Mouse (Mus musculus) T-helper 1 cell (primary cell): ENCODE measurements around the gene Rhobtb3.
"Not testable (repeated sequence)": the region's sequence is repeated elsewhere in the genome, so short reads cannot be mapped to it uniquely, and the experiment has no call there.

Source experiments
- in situ Hi-C: fragments of 300-600 bp; cut with MboI, MseI; formaldehyde crosslinking; loops from one replicate; pipeline ENCODE4 v1.15.1; 2025; ENCODE audit warnings: high pct_unique_total_duplicates

Gene Rhobtb3

DNA sequence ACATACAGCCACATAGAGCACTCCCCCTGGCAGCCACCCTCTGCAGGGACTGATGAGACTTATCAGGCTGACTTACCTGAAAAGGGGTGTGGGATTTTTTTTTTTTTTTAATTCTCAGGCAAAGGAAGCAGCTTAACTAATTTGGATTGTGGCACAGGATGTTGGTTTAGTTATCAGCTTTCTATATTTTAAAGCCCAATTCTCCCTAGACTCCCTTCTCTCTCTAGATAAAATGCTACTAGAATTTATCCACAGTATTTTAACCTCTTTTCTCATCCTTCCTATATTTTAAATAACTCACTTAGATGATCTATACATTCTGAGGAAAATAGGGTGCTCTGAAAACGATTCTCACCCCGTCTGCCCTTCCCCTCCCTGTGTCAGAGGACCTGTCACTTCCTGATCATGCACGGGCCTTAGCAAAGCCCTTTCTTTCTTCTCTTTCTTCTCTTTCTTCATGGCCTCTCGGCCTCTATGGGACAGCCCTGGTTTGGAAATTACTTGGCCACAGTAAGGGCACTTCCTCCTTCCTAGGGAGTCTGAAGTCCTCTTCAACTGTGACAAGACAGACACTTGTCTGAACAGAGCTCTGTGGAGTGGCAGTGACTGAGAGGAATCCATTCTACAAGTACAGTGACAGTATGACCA, 98.1 kb downstream of the Rhobtb3 start:
- in situ Hi-C loops, result loop anchor here (25.0 kb wide), 1 partner anchor 1292 kb away; the partner anchor contains the start of genes 2210408I21Rik and Slf1

DNA sequence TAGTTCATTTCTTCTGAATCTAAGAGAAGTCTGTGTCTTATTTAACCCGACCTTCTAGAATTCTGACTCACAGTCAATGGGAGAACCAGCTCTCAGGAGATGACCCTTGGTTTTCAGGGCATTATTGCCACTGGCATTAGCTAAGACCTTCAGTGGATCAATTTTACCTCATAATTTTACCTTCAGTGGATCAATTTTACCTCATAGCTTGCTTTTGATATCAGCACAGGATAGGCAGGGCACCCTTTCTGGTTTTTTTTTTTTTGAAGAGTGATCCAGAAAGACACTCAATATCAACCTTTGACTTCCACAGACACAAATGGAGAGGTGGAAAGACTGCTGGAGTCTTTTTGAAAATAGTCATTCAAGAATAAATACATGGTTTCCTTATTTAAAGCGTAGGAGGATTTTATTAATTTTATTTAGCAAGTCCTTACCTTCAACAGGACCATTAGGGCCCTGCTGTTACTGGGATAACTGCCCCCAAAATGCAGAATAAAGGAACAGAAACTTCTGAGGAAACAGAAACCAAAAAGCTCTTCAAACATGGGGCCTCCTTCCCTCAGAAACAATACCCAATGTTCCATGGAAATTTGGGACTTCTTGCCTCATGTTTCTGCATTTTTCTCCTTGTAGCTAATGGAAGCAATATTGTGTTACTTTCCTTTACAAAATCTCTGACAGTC, 98.7 kb downstream of the Rhobtb3 start:
- in situ Hi-C loops, result loop anchor here (25.0 kb wide), 1 partner anchor 1292 kb away; the partner anchor contains the start of genes 2210408I21Rik and Slf1

DNA sequence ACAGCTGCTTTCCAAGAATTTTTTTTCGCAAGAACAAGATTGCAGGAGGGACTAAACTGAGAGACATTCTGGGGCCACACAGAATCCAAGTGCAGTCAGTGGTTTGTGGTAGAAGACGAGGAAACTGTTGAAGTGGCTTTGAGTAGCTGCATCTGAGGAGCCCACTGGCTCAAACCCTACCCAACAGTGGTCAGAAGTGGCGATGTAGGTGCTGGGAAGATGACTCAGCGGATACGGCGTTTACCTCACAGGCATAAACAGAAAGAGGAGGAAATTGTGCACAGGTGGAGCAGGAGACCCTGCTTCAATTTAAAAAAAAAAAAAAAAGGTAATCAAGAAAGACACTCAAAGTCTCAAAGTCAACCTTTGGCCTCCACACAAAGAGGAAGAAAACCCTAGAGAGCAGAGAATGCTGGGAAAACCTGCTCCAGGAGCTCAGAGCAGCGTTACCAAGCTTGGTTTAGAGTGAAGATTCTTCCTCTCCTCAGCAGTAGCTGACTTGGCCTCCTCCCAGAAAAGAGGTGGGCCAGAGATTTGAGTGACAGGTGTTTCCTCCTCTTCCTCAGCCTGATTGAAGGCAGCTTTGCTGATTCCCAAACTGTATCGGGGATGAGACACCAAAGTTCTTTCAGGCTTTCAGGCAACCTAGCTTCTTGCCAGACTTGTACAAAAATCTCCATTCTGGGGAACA, 99.6 kb downstream of the Rhobtb3 start:
- in situ Hi-C loops, result loop anchor here (25.0 kb wide), 1 partner anchor 1293 kb away; the partner anchor contains the start of genes 2210408I21Rik and Slf1

DNA sequence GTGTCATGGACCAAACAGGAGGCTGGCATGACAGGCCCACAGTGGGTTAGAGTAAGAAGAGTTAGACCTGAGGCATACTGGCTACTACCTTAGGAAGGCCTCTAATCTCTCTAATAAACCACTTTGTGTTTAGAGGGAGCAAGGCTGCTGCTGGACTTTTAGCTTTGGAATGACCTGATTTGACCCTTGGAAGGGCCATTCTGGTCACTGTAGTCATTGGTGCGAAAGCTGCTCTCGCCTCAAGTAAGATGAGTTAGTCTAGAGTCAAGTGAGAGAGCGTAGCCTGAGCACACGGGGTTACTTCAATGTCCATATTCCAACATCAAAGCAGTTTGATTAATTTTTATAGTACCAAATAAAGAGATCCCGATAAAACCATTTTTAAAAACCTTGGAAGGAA, 100.4 kb downstream of the Rhobtb3 start:
- in situ Hi-C loops, result loop anchor here (25.0 kb wide), 1 partner anchor 1294 kb away; the partner anchor contains the start of genes 2210408I21Rik and Slf1

DNA sequence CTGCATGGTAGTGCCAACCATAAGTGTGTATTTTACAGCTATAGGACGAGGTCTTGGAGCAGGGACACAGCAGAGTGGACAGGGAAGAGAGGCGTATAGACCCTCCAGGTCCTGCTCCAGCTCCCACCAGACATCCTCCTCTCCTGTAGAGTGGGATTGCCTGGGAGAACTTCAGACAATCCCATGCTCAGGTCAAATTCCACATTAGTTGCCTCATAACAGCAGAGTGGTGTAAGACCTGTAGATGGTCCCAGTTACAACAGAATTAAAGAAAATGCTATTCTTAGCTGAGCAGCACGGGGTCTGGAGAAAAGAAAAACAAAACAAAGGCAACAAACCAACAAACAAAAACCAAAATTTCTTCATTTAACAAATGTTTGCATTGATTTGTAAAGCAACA, 101.8 kb downstream of the Rhobtb3 start:
- in situ Hi-C loops, result loop anchor here (25.0 kb wide), 1 partner anchor 1295 kb away; the partner anchor contains the start of genes 2210408I21Rik and Slf1

DNA sequence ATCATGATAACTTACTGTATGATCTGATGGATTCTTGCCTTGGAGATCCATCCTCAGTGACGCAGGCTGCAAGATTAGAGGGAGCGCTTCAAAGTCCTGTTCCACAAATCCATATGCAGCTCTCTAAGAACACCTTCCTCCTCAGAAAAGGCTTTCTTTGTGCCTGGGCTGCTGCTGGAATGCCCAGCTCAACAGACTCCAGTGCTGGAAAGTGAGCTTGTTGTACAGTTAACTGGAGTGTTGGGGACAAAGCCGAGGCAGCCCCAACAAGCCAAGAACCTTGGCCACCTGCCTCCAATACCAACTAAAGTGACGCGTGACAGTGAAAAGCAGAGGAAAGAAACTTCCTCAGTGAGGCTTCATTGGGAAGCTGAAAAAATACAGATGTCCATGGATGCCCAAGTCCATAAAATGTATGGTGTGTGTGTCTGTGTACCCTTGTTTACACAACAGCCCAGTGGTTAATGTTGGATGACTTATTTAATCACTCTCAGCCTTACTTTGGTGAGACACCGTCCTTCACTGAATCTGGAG, 102.9 kb downstream of the Rhobtb3 start:
- in situ Hi-C loops, result loop anchor here (25.0 kb wide), 1 partner anchor 1296 kb away; the partner anchor contains the start of genes 2210408I21Rik and Slf1

DNA sequence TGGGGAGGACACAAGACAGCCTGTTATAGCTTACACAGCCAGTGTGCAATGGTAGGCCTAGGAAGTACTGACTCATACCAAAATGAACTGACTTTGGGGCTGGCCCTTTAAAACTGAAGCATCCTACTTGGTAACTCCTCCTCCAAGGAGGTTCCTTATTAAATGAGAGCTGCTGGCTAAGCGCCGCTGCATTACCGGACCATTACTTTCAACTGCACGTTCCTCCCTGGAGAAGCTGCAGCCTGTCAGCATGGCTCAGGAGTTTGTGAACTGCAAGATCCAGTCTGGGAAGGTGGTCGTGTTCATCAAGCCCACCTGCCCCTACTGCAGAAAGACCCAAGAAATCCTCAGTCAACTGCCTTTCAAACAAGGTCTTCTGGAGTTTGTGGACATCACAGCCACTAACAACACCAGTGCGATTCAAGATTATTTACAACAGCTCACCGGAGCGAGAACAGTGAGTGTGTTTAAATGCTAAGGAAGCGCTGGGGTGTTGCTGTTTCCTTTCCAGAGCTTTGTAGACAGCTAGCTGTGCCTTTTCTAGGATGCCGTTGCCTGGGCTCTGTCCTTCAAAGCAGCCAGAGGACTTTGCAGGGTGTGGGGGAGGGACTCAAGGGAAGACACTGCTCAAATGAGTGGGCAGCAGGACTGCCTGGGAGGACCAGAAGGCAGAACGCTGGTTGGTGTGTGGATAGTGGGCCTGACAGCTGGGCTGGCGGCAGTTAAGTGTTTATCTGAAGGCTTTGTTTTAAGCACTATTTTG, 103.8 kb downstream of the Rhobtb3 start, which contains the start of gene Glrx:
Gene Glrx (plus strand): TSS at position 150 of the 763 bp plus-strand sequence.
- in situ Hi-C loops, result loop anchor here (10.0 to 25.0 kb wide), 2 partner anchors 185 to 1297 kb away; partner anchors contain the start of genes 2210408I21Rik and Slf1

DNA sequence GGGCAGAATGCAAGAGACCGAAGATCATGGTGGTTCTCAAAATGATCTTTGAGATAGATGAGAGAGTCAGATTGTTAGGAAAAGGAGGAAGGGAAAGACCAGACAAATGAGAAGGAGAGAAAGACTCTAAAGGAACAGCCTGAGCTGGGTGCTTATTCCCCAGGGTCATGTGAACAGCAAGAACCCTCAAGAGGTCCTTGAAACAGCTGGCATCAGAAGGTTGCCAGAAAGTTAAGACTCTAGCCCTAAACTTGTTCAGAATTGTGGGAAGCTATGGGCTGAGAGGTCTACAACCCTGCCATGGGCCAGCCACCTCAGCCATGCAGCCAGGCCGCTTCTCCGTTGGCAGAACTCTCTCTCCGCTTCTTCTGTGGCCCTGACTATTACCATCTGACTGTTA, 105.2 kb downstream of the Rhobtb3 start:
- in situ Hi-C loops, result loop anchor here (10.0 to 25.0 kb wide), 2 partner anchors 186 to 1299 kb away; partner anchors contain the start of genes 2210408I21Rik and Slf1

DNA sequence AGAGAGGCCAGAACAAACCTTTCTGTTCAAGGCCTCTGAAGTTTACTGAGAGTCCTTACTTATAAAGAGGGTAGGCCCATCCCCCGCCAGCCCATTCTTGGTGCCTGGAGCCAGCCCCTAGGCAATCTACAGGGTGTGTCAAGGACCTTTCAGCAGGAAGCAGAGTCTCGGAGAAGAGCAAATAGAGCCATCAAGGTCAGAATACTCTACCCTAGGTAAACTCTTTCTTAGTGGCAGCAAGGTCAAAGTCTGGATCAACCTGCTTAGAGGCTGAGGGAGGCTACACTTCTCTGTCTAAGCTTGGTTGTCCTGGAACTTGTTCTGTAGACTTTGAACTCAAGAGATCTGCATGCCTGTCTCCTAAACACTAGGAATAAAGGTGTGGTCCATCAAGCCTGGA, 108.3 kb downstream of the Rhobtb3 start:
- in situ Hi-C loops, result loop anchor here (10.0 to 25.0 kb wide), 2 partner anchors 189 to 1302 kb away; partner anchors contain the start of genes 2210408I21Rik and Slf1

DNA sequence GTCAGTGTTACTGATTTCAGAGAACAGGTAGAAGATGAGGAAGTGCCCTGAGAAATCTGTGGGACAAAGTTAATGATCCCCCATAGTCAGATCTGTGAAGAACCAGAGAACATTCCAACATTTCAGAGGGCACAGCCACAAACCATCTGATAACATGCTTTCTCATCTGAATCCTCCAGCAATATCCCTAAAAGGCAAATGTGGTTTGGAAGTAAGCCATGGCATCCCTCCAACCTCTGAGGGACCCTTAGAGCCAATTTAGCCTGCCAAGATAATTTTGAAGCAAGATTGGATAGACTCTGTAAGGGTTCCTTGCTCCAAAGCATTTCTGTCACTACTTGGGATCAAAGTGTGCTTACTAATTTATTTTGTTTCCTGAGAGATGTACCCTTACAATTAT, 110.2 kb downstream of the Rhobtb3 start:
- in situ Hi-C loops, result loop anchor here (10.0 to 25.0 kb wide), 2 partner anchors 191 to 1304 kb away; partner anchors contain the start of genes 2210408I21Rik and Slf1

DNA sequence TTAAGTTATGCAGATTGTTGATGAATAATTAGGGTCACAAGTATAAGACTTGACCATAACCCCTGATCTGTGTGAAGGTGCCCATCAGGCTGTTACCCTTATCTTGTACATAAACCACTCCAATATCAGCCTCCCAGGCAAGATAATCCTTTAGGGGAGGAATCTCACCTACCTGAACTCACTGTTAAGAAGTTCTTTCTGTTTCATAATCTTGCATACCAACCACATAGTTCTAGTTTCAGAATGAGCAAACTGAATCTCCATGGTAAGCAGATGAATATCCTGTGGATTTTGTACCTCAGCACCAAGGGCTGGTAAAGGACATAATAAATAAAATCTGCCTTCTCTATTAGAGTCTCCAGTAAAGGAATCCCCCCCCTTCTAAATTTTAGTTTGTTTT, 111.0 kb downstream of the Rhobtb3 start:
- in situ Hi-C loops, result loop anchor here (10.0 to 25.0 kb wide), 2 partner anchors 192 to 1305 kb away; partner anchors contain the start of genes 2210408I21Rik and Slf1

DNA sequence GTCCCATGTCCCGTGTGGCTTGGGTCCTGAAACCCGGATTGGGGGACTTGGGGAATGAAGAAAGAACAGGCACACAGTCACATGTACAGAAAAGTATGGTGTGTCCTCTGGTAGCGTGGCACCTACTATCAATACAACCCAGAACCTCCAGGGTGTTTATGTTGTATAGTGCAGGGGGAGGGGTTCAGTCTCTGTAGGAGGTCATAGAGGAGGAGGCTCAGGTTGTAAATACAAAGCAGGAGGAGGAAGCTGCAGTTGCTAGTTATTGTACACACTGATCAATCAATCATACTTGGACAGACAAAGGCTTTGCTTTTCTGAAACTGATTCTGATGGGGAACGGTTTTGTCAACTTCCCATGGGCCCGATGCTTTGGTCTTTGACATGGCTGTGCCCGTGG, 112.0 kb downstream of the Rhobtb3 start:
- in situ Hi-C loops, result loop anchor here (10.0 to 25.0 kb wide), 2 partner anchors 193 to 1306 kb away; partner anchors contain the start of genes 2210408I21Rik and Slf1

DNA sequence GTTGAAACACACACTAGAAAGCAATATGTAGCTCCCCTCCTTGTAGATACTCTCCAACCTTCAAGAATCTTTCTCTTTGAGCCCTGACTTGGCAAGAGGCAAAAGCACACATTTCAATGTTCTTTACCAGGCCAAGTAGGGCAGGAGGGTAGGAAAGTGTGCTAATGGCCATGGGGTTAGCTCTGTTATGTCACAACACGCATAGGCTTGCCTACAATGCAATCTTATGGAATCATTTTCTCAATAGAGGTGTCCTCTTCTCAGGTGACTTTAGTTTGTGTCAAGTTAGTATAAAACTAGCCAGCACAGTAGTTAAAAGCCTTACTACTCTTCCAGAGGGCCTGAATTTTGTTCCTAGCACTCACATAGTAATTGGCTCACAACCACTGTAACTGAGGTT, 113.0 kb downstream of the Rhobtb3 start:
- in situ Hi-C loops, result loop anchor here (10.0 to 25.0 kb wide), 2 partner anchors 194 to 1307 kb away; partner anchors contain the start of genes 2210408I21Rik and Slf1

DNA sequence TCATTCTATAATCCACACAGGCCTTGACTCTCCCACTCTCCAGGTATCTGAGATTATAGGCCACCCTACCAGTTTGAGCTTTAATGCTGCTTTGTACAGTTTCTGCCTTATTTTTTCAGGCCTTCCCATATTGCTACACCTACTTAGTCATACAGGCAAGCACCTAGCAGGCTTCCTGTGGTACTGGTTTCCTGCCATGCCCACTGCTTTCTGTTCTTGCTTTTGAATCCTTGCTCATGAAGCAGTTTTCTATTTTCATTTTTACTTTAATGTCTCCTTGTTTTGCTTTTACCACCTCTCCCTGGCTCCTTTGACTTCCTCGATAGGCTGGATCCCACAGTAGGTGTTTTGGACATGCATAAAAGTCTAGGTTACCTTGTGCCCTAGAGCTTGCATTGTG, 118.3 kb downstream of the Rhobtb3 start:
- in situ Hi-C loops, result loop anchor here (25.0 kb wide), 1 partner anchor 1312 kb away; the partner anchor contains the start of genes 2210408I21Rik and Slf1

DNA sequence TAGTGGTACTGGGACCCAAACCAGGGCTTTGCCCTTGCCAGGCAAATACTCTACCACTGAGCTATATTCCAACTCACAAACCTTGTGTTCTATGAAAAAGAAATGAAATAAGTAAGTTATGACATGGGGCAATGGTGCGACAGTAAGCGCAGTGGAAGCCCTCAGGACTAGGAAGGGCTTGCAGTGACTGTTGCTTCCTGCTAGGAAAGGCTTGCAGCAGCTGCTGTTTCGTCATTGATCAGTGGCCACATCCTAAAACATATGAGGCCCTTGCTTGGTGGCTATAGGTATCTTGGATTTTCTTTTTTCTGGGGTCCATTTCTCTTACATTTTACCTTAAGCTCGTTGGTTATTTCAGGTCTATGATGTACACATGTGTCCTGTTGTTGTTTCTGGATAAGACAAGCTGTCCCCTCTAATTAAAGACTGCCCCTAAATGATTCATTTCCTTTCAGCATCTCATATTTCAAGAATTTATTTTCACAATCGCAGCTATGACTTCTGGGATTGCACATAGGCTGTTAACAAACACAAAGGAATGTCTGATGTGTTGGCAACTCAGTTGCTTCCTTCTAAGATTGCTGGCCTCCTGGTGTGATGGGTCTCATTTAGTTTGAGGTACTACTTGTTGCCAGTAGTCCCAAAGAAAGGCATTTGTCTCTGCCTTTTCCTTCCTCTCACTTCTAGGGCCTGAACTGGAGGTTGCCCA, 119.0 kb downstream of the Rhobtb3 start:
- in situ Hi-C loops, result loop anchor here (25.0 kb wide), 1 partner anchor 1313 kb away; the partner anchor contains the start of genes 2210408I21Rik and Slf1

DNA sequence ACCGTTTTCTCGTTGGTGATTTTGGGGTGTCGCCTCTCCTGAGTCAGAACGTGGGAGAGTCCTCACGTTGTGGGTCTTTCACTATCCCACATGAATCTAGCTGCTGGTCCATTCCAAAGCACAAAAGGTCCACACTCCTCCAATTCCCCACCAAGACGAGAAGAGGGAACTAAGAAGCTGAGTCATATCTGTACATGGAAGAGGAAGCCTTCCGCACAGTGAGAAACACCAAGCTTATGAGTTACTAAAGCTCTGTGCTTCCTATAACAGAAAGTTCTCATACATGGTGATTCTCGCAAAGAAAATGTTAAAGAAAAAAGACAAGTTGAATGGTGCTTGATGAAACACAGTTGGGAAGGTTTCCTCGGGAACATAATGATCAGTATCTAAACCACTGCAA, 120.5 kb downstream of the Rhobtb3 start:
- in situ Hi-C loops, result no loop called here

DNA sequence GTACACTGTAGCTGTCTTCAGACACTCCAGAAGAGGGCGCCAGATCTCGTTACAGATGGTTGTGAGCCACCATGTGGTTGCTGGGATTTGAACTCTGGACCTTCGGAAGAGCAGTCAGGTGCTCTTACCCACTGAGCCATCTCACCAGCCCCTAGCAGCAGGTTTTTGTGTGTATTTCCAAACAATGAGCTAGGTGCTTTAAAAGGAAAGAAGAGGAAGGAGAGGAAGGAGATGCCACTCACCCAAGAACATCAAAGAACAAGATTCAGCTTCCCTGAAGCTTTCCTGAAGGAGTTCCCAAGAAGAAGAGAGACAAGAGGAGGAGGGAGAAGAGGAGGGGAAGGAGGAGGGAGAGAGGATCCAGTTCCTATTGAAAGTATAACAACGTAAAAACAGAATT, 121.4 kb downstream of the Rhobtb3 start:
- in situ Hi-C loops, result not testable (repeated sequence)

DNA sequence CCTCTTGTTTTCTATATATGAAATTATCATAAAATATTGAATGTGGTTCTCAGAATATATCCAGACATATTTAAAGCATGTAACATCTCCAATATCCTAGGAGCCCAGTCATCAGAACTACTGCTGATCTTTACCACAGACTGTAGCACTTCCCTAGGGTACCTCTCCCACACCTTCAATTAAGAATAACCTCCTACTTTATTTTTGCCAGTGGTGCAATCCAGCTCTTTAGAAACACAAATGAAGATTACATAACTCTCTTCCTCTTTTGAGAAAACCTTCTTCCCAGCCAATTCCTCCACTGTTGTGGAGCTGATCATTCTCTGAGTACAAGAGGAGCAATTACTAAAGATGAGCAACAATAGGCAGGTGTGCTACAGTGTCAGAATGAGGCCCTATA, 123.8 kb downstream of the Rhobtb3 start:
- in situ Hi-C loops, result no loop called here
